Mouse (Mus musculus) heart, adult 18-20 months (tissue): ENCODE measurements at regions not wholly inside any gene's neighbourhood (a gene's known extent, or its start where the extent isn't known, plus 50 kb on each side); places are given as distances from the start of the nearest gene placed in this dataset.

ENCODE experiments used
- DNase-seq, 2 experiments: peaks; one replicate each; pipeline ENCODE4 v3.0.0; 2021 to 2022; ENCODE audit warnings: mixed read lengths in 1 of 2

- peak in 1 of 2 experiments; percentile 4 for DNase-seq
Observed at GRCm38 (mm10) chr1:76323592-76323991, 777.5 kb downstream of the Slc4a3 start.

- DNase-seq, result no peak
Observed at GRCm38 (mm10) chr1:76336011-76336410, 789.9 kb downstream of the Slc4a3 start.

GRCm38 (mm10) chr1:76362106-76362505 lies 816.0 kb downstream of the Slc4a3 start:
- no peak for DNase-seq

GRCm38 (mm10) chr1:76373931-76374330 lies 827.9 kb downstream of the Slc4a3 start:
- DNase-seq, result peak; percentile 72 to 74

GRCm38 (mm10) chr1:76378154-76378553 lies 832.1 kb downstream of the Slc4a3 start:
- DNase-seq, result no peak

- DNase-seq, result no peak
Observed at GRCm38 (mm10) chr1:76392536-76392935, 846.5 kb downstream of the Slc4a3 start.

- no peak for DNase-seq
Observed at GRCm38 (mm10) chr1:76394038-76394437, 848.0 kb downstream of the Slc4a3 start.

GRCm38 (mm10) chr1:76402854-76403253 lies 856.8 kb downstream of the Slc4a3 start:
- DNase-seq, result no peak

- no peak for DNase-seq
Observed at GRCm38 (mm10) chr1:76404003-76404402, 857.9 kb downstream of the Slc4a3 start.

- DNase-seq, result no peak
Observed at GRCm38 (mm10) chr1:76410813-76411212, 864.7 kb downstream of the Slc4a3 start.

GRCm38 (mm10) chr1:76420525-76420924 lies 874.5 kb downstream of the Slc4a3 start:
- DNase-seq, result no peak

GRCm38 (mm10) chr1:76427439-76427838 lies 881.4 kb downstream of the Slc4a3 start:
- DNase-seq, result no peak

GRCm38 (mm10) chr1:76430041-76430610 lies 884.1 kb downstream of the Slc4a3 start:
- no peak for DNase-seq

GRCm38 (mm10) chr1:76433481-76433941 lies 887.4 kb downstream of the Slc4a3 start:
- DNase-seq, result no peak

GRCm38 (mm10) chr1:76450539-76451214 lies 904.6 kb downstream of the Slc4a3 start:
- peak; percentile 35 to 39 for DNase-seq

- DNase-seq, result no peak
Observed at GRCm38 (mm10) chr1:76453160-76453710, 907.2 kb downstream of the Slc4a3 start.

GRCm38 (mm10) chr1:76466562-76466961 lies 920.5 kb downstream of the Slc4a3 start:
- DNase-seq, result no peak

GRCm38 (mm10) chr1:76484193-76484592 lies 938.1 kb downstream of the Slc4a3 start:
- DNase-seq, result no peak

- DNase-seq, result no peak
Observed at GRCm38 (mm10) chr1:76487481-76487880, 941.4 kb downstream of the Slc4a3 start.

GRCm38 (mm10) chr1:76489681-76490492 lies 943.8 kb downstream of the Slc4a3 start:
- peak; percentile 12 to 18 for DNase-seq

- DNase-seq, result no peak
Observed at GRCm38 (mm10) chr1:76490719-76491118, 944.7 kb downstream of the Slc4a3 start.

GRCm38 (mm10) chr1:76491187-76491586 lies 945.1 kb downstream of the Slc4a3 start:
- DNase-seq, result peak in 1 of 2 experiments; percentile 1

GRCm38 (mm10) chr1:76505150-76505549 lies 959.1 kb downstream of the Slc4a3 start:
- no peak for DNase-seq
